Mouse (Mus musculus) skeletal muscle tissue, postnatal 0 days (tissue): ENCODE data around the gene Trim75. TPM values are rescaled to one million over a fixed set of nuclear protein-coding genes. Genes with fewer than 3 reads are reported as not detected.

Source experiments
- polyA plus RNA-seq: library from polyadenylated mRNA; unstranded; fragments of >200 nt; fragmentation: Nextera tagmentation; extraction: Ambion mirVana; gene quantifications from 2 replicates; pipeline ENCODE4 v1.2.1, GENCODE M21; 2015

The Trim75 gene
- polyA plus RNA-seq, result not detected in 2 replicates

DNA sequence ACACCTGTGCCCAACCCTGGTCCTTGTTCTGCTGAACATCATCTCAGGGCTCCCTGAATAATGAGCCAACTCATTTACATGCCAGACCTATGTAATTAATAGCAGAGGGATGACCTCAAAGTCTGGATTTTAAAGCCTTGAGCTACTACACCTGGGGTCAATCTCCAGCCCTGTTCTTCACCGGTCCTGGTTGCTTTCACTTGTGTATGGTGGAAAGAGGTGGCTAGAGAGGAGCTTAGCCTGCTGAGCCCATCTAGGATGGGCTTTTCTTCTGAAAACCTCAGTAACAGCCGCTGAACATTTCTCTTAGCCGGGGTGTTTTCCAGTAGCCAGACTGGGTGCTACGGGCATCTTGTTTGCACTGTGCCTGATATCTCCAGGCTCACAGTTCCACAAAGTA lies at the start of gene Trim75:
Gene Trim75 (minus strand): TSS at position 101 of the 400 bp plus-strand sequence.

DNA sequence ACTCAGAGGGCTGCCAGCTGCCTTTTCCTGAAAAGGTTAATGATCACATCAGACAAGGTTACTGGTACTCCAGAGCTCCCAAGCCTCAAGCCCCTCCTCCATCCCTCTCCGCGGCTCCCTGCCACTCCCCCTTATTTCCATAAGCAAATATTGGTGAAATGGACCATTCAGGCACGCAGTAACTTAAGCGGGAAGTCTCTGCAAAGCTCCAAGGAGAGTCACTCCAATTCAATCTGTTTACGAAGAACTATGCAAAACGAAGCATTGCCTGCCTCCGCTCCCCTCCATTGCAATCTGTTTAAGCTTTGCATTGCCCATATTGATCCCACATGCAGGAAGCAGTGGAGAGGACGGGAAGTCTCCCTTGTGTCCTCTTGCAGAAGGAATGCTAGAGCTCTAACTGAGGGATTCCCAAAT lies 49.5 kb upstream of the Trim75 start, which contains the start of gene Apela:
Gene Apela (minus strand): TSS at position 220 of the 417 bp plus-strand sequence.

DNA sequence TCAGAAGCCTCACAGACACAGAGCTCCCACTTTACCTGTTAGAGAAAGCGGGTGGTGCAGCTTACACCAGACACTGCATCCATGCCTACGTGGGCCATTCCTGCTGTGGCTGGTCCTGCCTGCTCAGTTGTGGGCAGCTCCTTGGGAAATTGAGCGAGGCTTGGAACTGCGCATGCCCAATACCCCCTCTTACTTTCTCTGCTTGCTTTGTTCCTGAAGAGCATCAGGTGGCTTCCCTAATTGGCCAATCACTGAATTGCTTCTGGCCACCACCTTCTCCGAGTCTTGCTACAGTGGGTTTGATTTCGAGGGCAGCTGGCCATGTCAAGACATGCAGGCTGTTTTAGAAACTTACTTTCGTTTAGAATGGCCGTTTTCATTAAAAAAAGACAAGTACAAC lies 30.8 kb upstream of the Trim75 start, which contains the start of the genes Trim61 and Trim60:
Gene Trim61 (minus strand): TSS at position 101 of the 400 bp plus-strand sequence.
Gene Trim60 (minus strand): TSS at position 162 of the 400 bp plus-strand sequence.

DNA sequence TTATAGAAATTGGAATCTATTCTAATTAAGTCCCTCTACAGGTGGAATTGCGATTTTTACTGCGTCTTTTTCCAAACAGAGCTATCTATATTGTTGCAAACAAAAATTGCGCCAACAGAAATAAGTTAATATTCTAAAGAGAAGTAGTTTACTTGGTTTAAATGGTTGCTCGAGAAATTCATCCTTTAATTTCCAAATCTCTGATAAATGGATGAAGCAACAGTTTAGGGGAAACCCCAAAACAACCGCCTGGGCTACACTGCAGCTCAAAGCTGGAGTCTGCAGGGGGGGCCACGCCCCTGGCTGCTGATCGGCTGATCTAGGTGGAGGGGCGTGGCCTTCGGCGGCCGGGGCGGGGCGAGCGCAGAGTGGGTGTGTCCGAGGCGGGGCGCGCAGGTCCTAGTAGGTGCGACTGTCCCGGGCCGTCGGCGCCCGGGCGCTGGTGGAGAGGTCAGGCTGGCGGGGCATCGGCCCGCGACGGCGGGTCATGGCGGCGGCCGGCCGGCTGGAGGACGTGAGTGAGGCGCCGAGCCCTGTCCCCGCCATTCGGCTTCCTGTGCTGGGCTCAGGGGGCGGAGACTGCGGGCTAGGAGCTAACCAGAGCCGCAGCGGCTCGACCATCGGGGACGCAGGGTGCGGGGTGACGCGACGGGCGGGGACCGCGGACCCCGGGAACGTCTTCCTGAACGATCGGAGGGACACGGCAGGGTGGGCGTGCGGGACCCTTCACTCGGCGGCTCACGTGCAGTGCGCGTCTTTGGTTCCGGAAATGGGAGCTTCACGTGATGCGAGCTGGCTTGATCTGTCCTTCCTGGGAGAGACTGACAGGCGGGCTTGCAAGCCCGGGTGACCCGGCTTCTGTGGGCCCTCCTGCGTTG lies 40.6 kb downstream of the Trim75 start, which contains the start of gene Tmem192:
Gene Tmem192 (plus strand): TSS at position 366 of the 878 bp plus-strand sequence.

Other genes starting within 250 kb of the Trim75 start
- 5.1 and 9.5 TPM in 2 replicates for gene Klhl2, start 137.8 kb downstream of the Trim75 start, polyA plus RNA-seq
- 20.8 and 25.3 TPM in 2 replicates for gene Tmem192, start 40.6 kb downstream of the Trim75 start, polyA plus RNA-seq
- not detected in 2 replicates for gene Trim61, start 30.7 kb upstream of the Trim75 start, polyA plus RNA-seq
- gene Trim60, start 30.8 kb upstream of the Trim75 start, polyA plus RNA-seq, result not detected in 2 replicates
- 0.23 and 0.31 TPM in 2 replicates for gene Apela, start 49.5 kb upstream of the Trim75 start, polyA plus RNA-seq
- not detected in 2 replicates for gene Gm10663, start 87.2 kb upstream of the Trim75 start, polyA plus RNA-seq
- not detected in 2 replicates for gene BC030870, start 141.7 kb upstream of the Trim75 start, polyA plus RNA-seq